Mouse (Mus musculus) G1E-ER4 (cell line): ENCODE results near the gene Rgs7. TPM values are rescaled to one million over a fixed set of nuclear protein-coding genes. Genes with fewer than 3 reads are reported as not detected.

ENCODE experiments used
- GATA1 ChIP-seq: IDR thresholded peaks from one replicate; pipeline ENCODE4 v1.8.0; 2012; ENCODE audit warnings: low read length, inconsistent platforms
- polyA plus RNA-seq: library from polyadenylated mRNA; stranded (reverse); fragments of >175 nt; gene quantifications from 2 replicates; pipeline ENCODE4 v1.2.3, GENCODE M21; 2012

Rgs7 gene
- polyA plus RNA-seq, 1 experiment = not detected

GRCm38 (mm10) chr1:175368062-175368461 is 124.2 kb downstream of the Rgs7 start:
- TF ChIP-seq GATA1 = no peak

DNA sequence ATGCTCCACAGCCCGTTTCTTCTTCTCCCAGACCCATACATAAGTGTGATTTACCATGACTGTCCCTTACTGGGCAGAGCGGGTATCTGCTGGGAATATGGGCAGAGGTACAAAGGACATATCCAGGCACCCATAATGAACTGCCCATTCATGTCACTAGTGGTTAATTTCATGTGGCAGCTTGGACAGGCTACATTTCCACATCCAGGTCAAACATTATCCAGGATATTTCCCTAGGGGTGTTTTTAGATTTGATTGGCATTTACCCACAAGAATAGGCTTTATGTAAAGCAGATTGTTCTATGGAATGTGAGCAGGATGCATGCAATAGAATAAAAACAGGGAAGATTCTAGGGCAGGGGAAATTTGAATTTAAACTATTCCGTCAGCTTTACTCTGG is 128.7 kb downstream of the Rgs7 start:
- TF ChIP-seq GATA1 = no peak

GRCm38 (mm10) chr1:175359411-175360366 is 132.6 kb downstream of the Rgs7 start:
- TF ChIP-seq GATA1 = no peak

GRCm38 (mm10) chr1:175352921-175353320 is 139.4 kb downstream of the Rgs7 start:
- no peak for TF ChIP-seq GATA1

- no peak for TF ChIP-seq GATA1
Observed at GRCm38 (mm10) chr1:175346162-175346561, 146.1 kb downstream of the Rgs7 start.

GRCm38 (mm10) chr1:175336191-175336590 is 156.1 kb downstream of the Rgs7 start:
- no peak for TF ChIP-seq GATA1

GRCm38 (mm10) chr1:175333041-175333854 is 159.1 kb downstream of the Rgs7 start:
- no peak for TF ChIP-seq GATA1

GRCm38 (mm10) chr1:175329934-175330471 is 162.3 kb downstream of the Rgs7 start:
- no peak for TF ChIP-seq GATA1

GRCm38 (mm10) chr1:175322781-175323180 is 169.5 kb downstream of the Rgs7 start:
- no peak for TF ChIP-seq GATA1

DNA sequence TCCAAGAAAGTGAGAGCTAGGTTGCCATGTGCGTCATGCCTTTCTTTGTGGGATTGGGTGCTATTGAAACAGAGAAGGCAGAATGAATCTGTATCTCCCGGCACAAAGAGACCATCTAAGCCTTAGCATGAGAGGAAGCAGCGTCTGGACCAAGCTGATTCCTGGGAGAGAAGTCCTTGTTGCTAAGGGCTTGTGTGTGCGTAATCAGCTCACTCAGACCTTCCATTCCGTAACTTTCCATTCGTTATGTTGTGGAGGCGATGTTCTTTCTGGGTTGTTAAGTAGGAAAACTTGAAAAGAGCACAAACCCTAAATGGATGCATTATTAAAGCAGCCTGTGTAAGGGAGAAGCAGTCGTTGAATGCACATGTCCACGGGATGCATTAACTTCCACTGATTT is 173.1 kb downstream of the Rgs7 start:
- no peak for TF ChIP-seq GATA1

GRCm38 (mm10) chr1:175317264-175317663 is 175.0 kb downstream of the Rgs7 start:
- no peak for TF ChIP-seq GATA1

DNA sequence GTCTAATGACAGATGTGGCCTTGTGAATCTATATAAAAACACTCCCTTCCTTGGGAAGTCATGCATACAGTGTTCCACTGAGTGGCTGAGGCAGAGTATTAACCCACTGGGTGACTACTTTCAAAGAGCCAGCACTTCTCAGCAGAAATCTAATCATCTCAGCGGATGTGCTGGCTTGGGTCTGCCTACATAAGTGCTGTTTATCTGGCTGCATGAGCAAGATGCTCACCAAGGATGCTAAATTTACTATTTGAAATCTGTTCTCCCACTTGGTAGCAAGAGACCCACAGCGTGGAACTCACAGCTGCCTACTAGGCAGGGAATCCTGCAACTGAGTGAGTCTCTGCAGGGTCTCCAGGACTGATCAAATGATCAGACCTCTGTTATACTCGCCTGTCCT is 184.7 kb downstream of the Rgs7 start:
- no peak for TF ChIP-seq GATA1

DNA sequence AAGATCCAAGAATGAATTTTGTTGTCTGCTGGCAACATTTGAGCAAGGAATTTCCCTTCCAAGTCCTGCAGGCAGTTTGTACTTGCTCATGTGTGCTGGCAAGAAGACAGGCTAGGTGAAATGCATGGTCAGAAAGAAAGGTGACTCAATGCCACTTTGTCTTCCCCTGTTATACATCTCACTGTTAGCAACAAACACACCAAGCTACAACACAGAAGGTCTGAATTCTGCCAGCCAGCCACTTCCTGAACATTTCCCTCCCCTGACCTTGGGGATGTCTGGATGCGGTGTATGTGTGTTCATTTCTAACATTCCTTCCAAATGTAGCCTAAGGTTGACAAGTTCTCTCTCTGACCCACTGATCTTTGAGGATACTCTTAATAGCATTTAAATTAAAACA is 191.4 kb downstream of the Rgs7 start:
- TF ChIP-seq GATA1 = no peak

GRCm38 (mm10) chr1:175300404-175300803 is 191.9 kb downstream of the Rgs7 start:
- no peak for TF ChIP-seq GATA1

DNA sequence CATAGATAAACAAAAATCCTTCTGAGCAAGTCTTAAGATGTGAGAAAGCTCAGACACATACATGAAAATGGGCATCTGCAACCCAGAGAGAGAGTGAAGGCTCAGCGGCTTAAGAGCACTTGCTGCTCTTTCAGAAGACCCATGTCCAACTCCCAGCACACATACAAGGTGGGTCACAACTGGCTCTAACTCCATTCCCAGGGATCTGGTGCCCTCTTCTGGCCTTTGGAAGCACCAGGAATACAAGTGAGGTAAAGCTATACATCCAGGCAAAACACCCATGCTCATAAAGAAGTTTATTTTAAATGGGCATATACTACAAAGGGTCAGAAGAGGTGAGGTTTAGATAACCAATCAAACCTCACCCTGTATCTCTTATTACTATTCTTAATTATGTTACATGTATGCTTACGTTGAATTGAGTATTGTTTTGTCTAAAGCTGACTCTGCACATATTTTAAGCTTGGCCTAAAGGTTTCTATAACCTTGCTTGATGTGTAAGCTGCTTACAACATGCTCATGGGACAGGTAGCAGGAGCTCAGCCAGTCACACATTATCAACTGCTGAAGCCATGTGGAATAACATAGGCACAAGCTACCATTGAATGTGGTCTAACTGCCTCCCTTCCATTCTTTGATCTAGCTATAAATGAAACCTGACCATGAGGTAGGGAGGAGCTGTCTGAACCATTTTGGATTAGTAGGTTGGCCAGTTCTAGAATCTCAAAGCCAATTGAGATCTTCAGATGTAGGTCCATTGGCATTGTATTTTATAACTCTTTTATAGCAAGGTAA is 192.5 kb downstream of the Rgs7 start:
- TF ChIP-seq GATA1 = no peak
